Mouse (Mus musculus) kidney, adult 10 weeks (tissue): Measurements from ENCODE around the gene Wdtc1. TPM values are rescaled to one million over a fixed set of nuclear protein-coding genes. Genes with fewer than 3 reads are reported as not detected.

Source experiments
- polyA plus RNA-seq: library from polyadenylated mRNA; stranded (reverse); fragments of 350-450 nt; fragmentation: Illumina TruSeq; extraction: RNeasy Lipid Tissue Mini Kit (QIAGEN cat#74804); gene quantifications from one replicate; pipeline ENCODE4 v1.2.3, GENCODE M21; 2014; ENCODE audit warnings: low read depth, low replicate concordance

The Wdtc1 gene
- polyA plus RNA-seq: 5.0 TPM

GRCm38 (mm10) chr4:133353367-133354365 lies at the start of gene Wdtc1:
Gene Wdtc1 (minus strand): TSS chr4:133353481.

GRCm38 (mm10) chr4:133369553-133370297 lies 16.4 kb upstream of the Wdtc1 start, which contains the start of gene Slc9a1:
Gene Slc9a1 (plus strand): TSS chr4:133369706.

GRCm38 (mm10) chr4:133277104-133278026 lies 75.9 kb downstream of the Wdtc1 start, which contains the start of gene Tmem222:
Gene Tmem222 (minus strand): TSS chr4:133277792.

GRCm38 (mm10) chr4:133262882-133263281 lies 90.4 kb downstream of the Wdtc1 start, which contains the start of gene Sytl1:
Gene Sytl1 (minus strand): TSS chr4:133263113.

Other genes starting within 250 kb of the Wdtc1 start
- gene Wasf2, start 223.0 kb downstream of the Wdtc1 start, polyA plus RNA-seq: 43.9 TPM
- not detected for gene Cd164l2, start 141.3 kb downstream of the Wdtc1 start, polyA plus RNA-seq
- not detected for gene Gpr3, start 140.9 kb downstream of the Wdtc1 start, polyA plus RNA-seq
- not detected for gene Map3k6, start 112.7 kb downstream of the Wdtc1 start, polyA plus RNA-seq
- not detected for gene Sytl1, start 90.4 kb downstream of the Wdtc1 start, polyA plus RNA-seq
- 1.4 TPM for gene Tmem222, start 75.7 kb downstream of the Wdtc1 start, polyA plus RNA-seq
- 1.2 TPM for gene Slc9a1, start 16.2 kb upstream of the Wdtc1 start, polyA plus RNA-seq
- not detected for gene Tent5b, start 126.7 kb upstream of the Wdtc1 start, polyA plus RNA-seq
- not detected for gene Trnp1, start 145.1 kb upstream of the Wdtc1 start, polyA plus RNA-seq
- gene Kdf1, start 165.5 kb upstream of the Wdtc1 start, polyA plus RNA-seq: 1.1 TPM
- gene Nudc, start 192.5 kb upstream of the Wdtc1 start, polyA plus RNA-seq: 20.4 TPM
- not detected for gene Nr0b2, start 199.9 kb upstream of the Wdtc1 start, polyA plus RNA-seq
- not detected for gene Gpatch3, start 221.3 kb upstream of the Wdtc1 start, polyA plus RNA-seq
- 0.57 TPM for gene Gpn2, start 230.9 kb upstream of the Wdtc1 start, polyA plus RNA-seq
- not detected for gene Sfn, start 248.7 kb upstream of the Wdtc1 start, polyA plus RNA-seq